Mouse (Mus musculus) fibroblast of lung, adult 2 months (primary cell): ENCODE data around the gene Eng.

ENCODE experiments used
- DNase-seq: peaks from one replicate; pipeline ENCODE4 v3.0.0-alpha.2; 2011; ENCODE audit warnings: low read depth

Gene Eng

GRCm38 (mm10) chr2:32681754-32682153 lies 35.4 kb downstream of the Eng start:
- no peak for DNase-seq

GRCm38 (mm10) chr2:32682721-32683417 lies 36.5 kb downstream of the Eng start:
- DNase-seq: no peak

GRCm38 (mm10) chr2:32683701-32684100 lies 37.3 kb downstream of the Eng start:
- no peak for DNase-seq

GRCm38 (mm10) chr2:32684681-32685428 lies 38.5 kb downstream of the Eng start:
- no peak for DNase-seq

DNA sequence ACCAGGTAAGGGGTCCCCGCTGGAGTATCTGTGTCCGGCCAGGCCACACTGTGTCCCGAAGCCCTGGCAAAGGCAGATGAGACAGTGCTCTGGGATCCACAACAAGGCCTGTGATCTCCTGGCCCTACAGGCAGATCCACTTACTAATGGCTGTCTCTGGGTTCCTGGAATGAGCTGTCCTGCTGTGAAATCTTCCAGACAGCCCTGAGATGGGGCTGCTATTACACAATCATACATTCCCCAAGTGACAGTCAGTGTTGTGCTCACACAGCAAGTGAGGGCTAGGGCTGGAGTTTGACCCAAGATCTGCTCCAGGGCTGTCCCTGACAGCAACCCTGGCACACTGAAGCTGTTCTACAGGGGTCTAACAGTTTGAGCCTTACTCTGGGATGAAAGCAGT lies 39.4 kb downstream of the Eng start:
- peak; percentile 44 for DNase-seq

GRCm38 (mm10) chr2:32686640-32687039 lies 40.2 kb downstream of the Eng start:
- no peak for DNase-seq

GRCm38 (mm10) chr2:32687562-32687961 lies 41.2 kb downstream of the Eng start:
- DNase-seq: no peak

GRCm38 (mm10) chr2:32689420-32689819 lies 43.0 kb downstream of the Eng start:
- peak; percentile 77 for DNase-seq

DNA sequence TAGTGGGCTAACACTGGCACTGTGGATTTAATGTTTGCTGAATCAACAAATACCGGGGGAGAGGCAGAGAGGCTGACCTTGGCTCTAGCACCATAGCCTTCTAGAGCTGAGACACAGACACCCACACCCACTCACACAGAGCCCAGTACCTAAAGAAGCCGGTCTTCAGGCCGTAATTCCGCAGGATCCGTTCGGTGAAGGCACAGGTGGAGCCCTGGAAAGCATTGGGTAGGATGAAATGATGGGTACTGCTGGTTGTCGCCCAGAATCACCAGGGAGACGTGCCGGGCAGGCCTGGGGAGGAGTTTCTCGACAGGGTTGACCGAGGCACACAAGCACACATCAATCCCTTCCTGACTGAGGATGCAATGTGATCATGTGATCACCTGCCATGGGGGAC lies 44.6 kb downstream of the Eng start:
- DNase-seq: no peak

DNA sequence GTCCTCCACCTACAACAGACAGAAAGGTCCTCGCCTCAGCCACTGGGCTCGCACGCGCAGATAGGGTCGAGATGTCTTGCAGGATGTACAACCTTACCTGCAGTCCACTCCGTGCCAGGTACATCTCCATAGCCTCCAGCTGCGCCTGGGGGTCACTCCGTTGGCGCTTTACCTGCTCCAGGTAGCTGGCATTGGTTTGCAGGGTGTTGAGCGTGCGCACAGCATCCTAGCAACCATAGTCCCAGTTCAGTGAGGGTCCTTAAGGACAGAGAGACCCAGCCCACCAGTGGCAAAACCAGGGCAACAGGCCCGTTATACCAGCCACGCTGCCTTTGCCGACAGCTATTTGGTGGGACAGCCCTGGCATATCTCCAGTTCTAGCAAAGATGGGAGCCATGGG lies 46.1 kb downstream of the Eng start:
- no peak for DNase-seq

DNA sequence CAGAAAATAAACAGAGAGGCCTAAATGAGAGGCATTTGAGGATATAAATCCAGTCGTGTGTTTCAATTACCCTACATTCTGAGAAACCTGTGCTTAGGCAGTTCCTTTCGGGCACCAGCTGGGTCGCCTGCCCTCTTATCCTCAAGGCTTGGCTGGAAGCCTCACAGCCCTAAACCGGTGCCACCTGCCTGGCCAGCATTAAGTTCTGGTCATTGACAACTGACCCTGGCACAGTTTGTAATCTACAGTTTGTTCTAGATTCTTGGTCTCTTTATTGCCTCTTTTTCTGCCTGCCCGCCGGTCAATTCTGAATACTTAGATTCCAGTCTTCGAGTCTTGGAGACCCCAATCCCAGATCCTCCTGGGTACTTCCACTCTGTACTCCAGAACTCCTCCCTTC lies 46.9 kb downstream of the Eng start:
- DNase-seq: no peak

DNA sequence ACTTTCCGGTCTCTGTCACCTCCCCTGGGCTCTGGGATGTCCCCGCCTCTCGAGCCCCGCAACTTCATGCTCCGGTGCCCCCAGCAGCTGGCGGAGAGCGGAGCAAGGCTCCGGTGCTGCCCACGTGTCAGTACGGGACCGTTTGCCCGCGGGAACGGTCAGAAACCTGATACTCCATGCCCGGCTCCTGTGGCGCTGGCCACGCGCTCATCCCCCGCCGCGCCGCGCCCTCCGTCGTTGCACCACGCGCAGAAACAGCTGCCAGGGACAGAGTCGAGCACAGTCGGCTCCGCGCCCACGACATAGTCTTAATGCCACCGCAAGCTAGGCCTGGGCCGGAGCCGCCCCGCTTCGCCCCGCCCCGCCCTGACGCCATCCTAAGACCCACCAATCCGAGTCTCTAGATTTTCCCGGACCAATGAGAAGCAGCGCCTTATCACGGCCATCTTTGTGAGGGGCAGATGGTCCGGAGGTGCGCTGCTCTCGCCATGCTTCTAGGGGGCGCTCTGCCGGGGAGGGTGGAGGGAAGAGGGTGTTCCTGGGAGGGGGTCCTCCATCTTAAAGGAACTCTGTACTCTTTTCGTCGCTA lies 47.5 kb downstream of the Eng start:
- DNase-seq: peak; percentile 87

- DNase-seq: no peak
These were observed 48.3 kb downstream of the Eng start for GRCm38 (mm10) chr2:32694691-32695090.

DNA sequence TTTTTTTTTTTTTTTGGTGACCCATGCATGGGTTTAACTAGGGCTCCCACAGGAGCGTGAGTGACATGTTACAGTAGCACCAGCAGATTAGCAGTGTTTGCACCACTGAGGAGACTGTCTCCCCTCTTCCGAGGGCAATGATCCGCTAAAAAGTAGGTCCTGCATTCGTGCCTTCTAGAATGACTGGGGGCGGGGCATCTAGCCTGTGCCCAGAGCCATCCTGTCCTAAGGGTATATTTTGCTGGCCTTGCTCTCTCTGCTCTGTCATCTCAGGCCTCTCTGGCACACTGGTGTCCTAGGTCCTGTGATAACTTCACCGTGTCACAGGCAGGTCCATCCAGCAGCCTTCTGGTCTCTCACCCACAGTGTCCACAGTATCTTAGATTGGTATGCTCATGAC lies 53.3 kb downstream of the Eng start:
- no peak for DNase-seq

GRCm38 (mm10) chr2:32700966-32701743 lies 54.8 kb downstream of the Eng start:
- no peak for DNase-seq

GRCm38 (mm10) chr2:32703046-32703445 lies 56.7 kb downstream of the Eng start:
- no peak for DNase-seq

- DNase-seq: no peak
These were observed 57.6 kb downstream of the Eng start, which contains the start of gene Fpgs for GRCm38 (mm10) chr2:32704021-32704421. Gene Fpgs, minus strand, starts transcription at chr2:32704145.

DNA sequence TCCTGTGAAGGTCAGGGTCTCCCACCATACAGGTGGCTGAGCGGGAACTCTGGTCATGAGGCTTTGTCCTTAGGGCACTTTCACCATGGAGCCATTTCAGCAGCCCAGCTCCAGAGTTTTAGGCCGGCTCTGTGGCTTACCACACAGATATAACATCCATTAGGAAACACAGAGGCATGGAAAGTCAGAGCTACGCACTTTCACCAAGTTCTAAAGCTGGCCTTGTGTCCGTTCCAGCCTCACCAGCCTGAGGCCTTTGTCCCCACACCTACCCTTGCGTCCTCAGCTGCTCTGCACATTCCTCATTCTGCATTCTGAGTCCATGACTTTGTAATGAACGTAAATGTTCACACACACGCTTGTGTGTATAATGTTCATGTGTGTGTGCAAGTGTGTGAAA lies 58.6 kb downstream of the Eng start:
- no peak for DNase-seq

GRCm38 (mm10) chr2:32706971-32707370 lies 60.6 kb downstream of the Eng start:
- no peak for DNase-seq

GRCm38 (mm10) chr2:32708643-32709042 lies 62.2 kb downstream of the Eng start:
- DNase-seq: no peak

- DNase-seq: no peak
These were observed 63.2 kb downstream of the Eng start for GRCm38 (mm10) chr2:32709521-32710137.

DNA sequence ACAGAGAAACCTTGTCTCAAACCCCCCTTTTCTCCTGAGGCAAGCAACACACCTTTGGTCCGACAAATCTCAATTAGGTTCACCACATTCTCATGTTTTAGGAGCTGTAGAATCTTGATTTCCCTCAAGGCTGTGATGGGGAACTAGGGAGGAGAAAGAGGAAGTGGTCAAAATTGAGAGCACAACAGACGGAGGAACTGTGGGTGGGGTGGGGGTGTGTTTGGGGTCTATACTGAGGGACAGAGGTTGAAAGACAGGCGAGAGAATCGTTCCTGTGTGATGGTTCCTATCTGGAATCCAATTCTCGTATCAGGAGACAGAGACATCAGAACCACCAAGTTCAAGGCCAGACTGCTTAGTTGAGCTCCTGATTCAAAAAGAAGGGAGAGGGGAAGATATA lies 64.0 kb downstream of the Eng start:
- no peak for DNase-seq
